Mouse (Mus musculus) liver, adult 2 months (tissue): Measurements from ENCODE around the gene Uqcr11. TPM values are rescaled to one million over a fixed set of nuclear protein-coding genes. Genes with fewer than 3 reads are reported as not detected.
A peak's percentile ranks its signal among the peaks of the same experiment; 100 is the strongest.

Experiments used
- DNase-seq: peaks from one replicate; pipeline ENCODE4 v3.0.0-alpha.2; 2011; ENCODE audit warnings: low read depth, low spot score; ENCODE audit errors: extremely low read depth
- H3K27ac ChIP-seq: fragments of 200-500 bp; replicated peaks from 2 replicates; pipeline ENCODE4 v1.5.1; 2012; ENCODE audit warnings: low read depth, mild to moderate bottlenecking, control low read depth, inconsistent platforms, low read length; ENCODE audit not compliant: insufficient read depth
- H3K27me3 ChIP-seq: fragments of 200-500 bp; 2 replicates; pipeline ENCODE4 v1.6.1; 2012; ENCODE audit warnings: mild to moderate bottlenecking, moderate library complexity, low read length, inconsistent platforms; ENCODE audit not compliant: control insufficient read depth, insufficient read depth
- H3K36me3 ChIP-seq: fragments of 200-500 bp; 2 replicates; pipeline ENCODE4 v1.6.1; 2012; ENCODE audit warnings: low read length, inconsistent platforms; ENCODE audit not compliant: control insufficient read depth, insufficient read depth
- H3K4me1 ChIP-seq: fragments of 200-500 bp; 2 replicates; pipeline ENCODE4 v1.6.1; 2011; ENCODE audit warnings: low read length; ENCODE audit not compliant: control insufficient read depth, insufficient read depth
- H3K4me3 ChIP-seq: fragments of 200-500 bp; 2 replicates; pipeline ENCODE4 v1.5.1; 2011; ENCODE audit warnings: low read depth, mild to moderate bottlenecking, control low read depth, low read length, moderate library complexity; ENCODE audit not compliant: insufficient read depth
- H3K79me2 ChIP-seq: fragments of 200-500 bp; 2 replicates; pipeline ENCODE4 v1.6.1; 2012; ENCODE audit warnings: inconsistent platforms, mild to moderate bottlenecking, low read length, moderate library complexity; ENCODE audit not compliant: control insufficient read depth, insufficient read depth
- H3K9ac ChIP-seq: fragments of 200-500 bp; 2 replicates; pipeline ENCODE4 v1.6.1; 2012; ENCODE audit warnings: low read depth, mild to moderate bottlenecking, control low read depth, inconsistent platforms, low read length
- CTCF ChIP-seq: fragments of 200-500 bp; IDR thresholded peaks from 2 replicates; pipeline ENCODE4 v1.5.1; 2011; ENCODE audit warnings: low read depth, low read length, control low read depth
- POLR2A ChIP-seq: fragments of 200-500 bp; IDR thresholded peaks from 2 replicates; pipeline ENCODE4 v1.6.1; 2011; ENCODE audit warnings: low read length, control low read depth; ENCODE audit not compliant: insufficient read depth; ENCODE audit errors: extremely low read depth
- WGBS: fragments of 180-500 bp; shearing (Covaris S2); methylation state at CpG from one replicate; pipeline ENCODE4 v1.1.7; 2018; 5-methylcytosine and 5-hydroxymethylcytosine counted together
- polyA plus RNA-seq: library from polyadenylated mRNA; depleted of rRNA; stranded (reverse); fragments of >200 nt; gene quantifications from 2 replicates; pipeline ENCODE4 v1.2.3, GENCODE M21; 2012
- total RNA-seq: library from RNA; depleted of rRNA; stranded (reverse); fragments of >200 nt; gene quantifications from 2 replicates; pipeline ENCODE4 v1.2.3, GENCODE M21; 2014

The Uqcr11 gene
- total and polyA plus RNA-seq, 2 experiments, result 1,362 to 2,210 TPM

- Histone ChIP-seq H3K27me3 (no peaks in the 10 kb centered on the region), H3K36me3 (no peaks in the 10 kb centered on the region; the same call in 1 of the 2 replicates), H3K4me1 (no peaks in the 10 kb centered on the region), H3K9ac (no peak overlapping the region), H3K4me3 (no peak overlapping the region), H3K79me2 (no peaks in the 10 kb centered on the region), H3K27ac (no peak overlapping the region)
- no peak for TF ChIP-seq POLR2A
- peak; percentile 68 for DNase-seq
- WGBS, result 84% methylated on average over 44 of the region's 44 CpGs
Observed at GRCm38 (mm10) chr10:80412656-80413541, 6.3 kb upstream of the Uqcr11 start.

DNA sequence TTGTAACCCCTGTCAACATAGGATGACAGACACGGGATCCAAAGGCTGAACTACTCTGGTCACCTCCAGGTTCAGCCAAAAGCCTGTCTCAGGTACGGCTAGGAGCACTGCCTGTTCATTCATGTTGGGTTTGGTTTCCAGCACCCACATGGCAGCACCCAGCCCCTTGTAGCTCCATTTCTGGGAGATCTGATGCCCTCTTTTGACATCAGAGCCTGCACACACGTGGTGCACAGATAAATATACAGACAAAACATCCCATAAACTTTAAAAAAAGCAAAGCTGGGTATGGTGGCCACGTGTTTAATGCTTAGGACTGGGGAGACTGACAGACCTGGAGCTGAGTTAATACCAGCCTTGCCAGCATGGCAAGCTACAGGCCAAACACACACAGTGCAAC lies 1.3 kb upstream of the Uqcr11 start:
- Histone ChIP-seq H3K27ac (no peak overlapping the region), H3K9ac (no peak overlapping the region)

DNA sequence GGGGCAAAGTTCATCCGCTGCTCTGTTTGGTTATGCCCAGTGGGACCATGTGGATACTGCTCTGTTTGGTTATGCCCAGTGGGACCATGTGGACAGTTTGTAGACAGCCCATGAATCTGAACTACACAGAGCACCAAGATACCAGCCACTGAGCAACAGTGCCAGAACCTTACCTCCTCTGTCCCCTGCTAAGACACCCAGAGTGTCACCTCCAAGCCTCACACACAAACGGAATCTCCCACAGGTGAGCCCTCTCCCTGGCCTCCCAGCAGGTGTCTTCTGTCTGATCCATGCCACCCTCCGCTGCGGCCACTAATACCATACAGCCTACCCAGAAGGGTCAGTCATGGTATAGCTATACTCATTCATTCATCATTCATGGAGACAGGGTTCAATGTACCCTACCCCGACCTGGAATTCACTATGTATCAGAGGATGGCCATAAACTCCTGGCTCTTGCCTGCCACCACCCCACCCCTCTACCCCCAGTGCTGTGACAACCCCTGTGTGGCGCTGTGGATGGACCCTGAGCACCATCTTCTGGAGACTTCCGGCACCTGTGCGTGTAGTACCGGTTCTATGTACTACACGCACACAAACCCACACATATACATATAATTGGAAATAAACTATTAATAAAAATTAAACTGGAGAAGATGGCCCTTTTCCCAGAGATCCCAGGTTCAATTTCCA lies 1.0 kb downstream of the Uqcr11 start:
- Histone ChIP-seq H3K4me1 (peaks cover 17% of the 10 kb centered on the region), H3K9ac (peak overlapping the region; percentile 90), H3K36me3 (peaks cover 10% of the 10 kb centered on the region; the same call in 1 of the 2 replicates), H3K79me2 (peaks cover 6% of the 10 kb centered on the region; the same call in 1 of the 2 replicates), H3K27ac (peak overlapping the region; percentile 61; the same call in 1 of the 2 replicates), H3K27me3 (no peaks in the 10 kb centered on the region), H3K4me3 (peak overlapping the region; percentile 86)
- TF ChIP-seq CTCF, result peak; percentile 37
- TF ChIP-seq POLR2A, result no peak
- DNase-seq, result peak; percentile 52
- 35% methylated on average over 10 of the region's 10 CpGs for WGBS

More for the DNA sequence above, 1.3 kb upstream of the Uqcr11 start:
- H3K79me2 ChIP-seq, result peaks cover 6% of the 10 kb centered on the region; the same call in 1 of the 2 replicates
- 43% methylated on average over 4 of the region's 4 CpGs for WGBS
- TF ChIP-seq CTCF (no peak), POLR2A (no peak)
- peaks cover 17% of the 10 kb centered on the region for H3K4me1 ChIP-seq
- H3K4me3 ChIP-seq, result no peak overlapping the region
- H3K27me3 ChIP-seq, result no peaks in the 10 kb centered on the region
- H3K36me3 ChIP-seq, result peaks cover 5% of the 10 kb centered on the region; the same call in 1 of the 2 replicates
- no peak for DNase-seq

GRCm38 (mm10) chr10:80403044-80403692 lies 3.5 kb downstream of the Uqcr11 start:
- H3K27me3 ChIP-seq, result no peaks in the 10 kb centered on the region
- DNase-seq, result no peak
- H3K36me3 ChIP-seq, result peaks cover 10% of the 10 kb centered on the region; the same call in 1 of the 2 replicates
- peaks cover 6% of the 10 kb centered on the region; the same call in 1 of the 2 replicates for H3K79me2 ChIP-seq
- H3K27ac ChIP-seq, result no peak overlapping the region
- H3K4me1 ChIP-seq, result peaks cover 21% of the 10 kb centered on the region
- H3K9ac ChIP-seq, result no peak overlapping the region
- TF ChIP-seq CTCF, result peak; percentile 78
- no peak for TF ChIP-seq POLR2A
- 83% methylated on average over 4 of the region's 4 CpGs for WGBS
- no peak overlapping the region for H3K4me3 ChIP-seq

DNA sequence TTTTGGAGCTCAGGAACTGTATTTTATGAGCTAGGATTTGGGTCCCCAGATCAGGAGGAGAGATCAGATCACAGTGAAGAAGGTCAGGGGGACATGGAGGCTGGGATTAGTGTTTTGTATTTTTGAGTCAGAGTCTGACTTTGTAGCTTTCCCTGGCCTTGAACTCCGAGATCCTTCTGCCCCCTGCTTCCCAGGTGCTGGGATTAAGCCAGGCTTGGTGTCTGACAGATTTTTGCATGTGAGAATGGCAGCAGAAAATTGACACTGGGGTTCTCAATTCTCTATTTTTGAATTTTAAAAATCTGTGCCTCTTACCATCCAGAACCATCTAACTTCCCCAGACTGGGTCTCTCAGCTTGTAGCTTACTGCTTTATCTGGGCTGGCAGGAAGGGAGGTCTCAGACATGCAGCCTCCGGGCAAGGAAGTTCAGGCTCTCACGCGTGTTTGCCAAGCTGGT lies 5.9 kb downstream of the Uqcr11 start:
- Histone ChIP-seq H3K9ac (peak overlapping the region; percentile 15; the same call in 1 of the 2 replicates), H3K79me2 (peaks cover 8% of the 10 kb centered on the region), H3K27me3 (no peaks in the 10 kb centered on the region), H3K4me1 (peaks cover 23% of the 10 kb centered on the region), H3K27ac (no peak overlapping the region; the same call in 1 of the 2 replicates), H3K36me3 (peaks cover 10% of the 10 kb centered on the region; the same call in 1 of the 2 replicates), H3K4me3 (no peak overlapping the region)
- no peak for TF ChIP-seq POLR2A
- TF ChIP-seq CTCF, result no peak
- 46% methylated on average over 4 of the region's 4 CpGs for WGBS
- no peak for DNase-seq
